Mouse (Mus musculus) heart, embryonic 11.5 days (tissue): Measurements from ENCODE around the gene Atp6v1g2. TPM values are rescaled to one million over a fixed set of nuclear protein-coding genes. Genes with fewer than 3 reads are reported as not detected.

Source experiments
- ATAC-seq: fragments of 200-750 bp; cut with Nextera tagmentation; replicated peaks from 2 replicates; pipeline ENCODE4 v1.8.0; 2017; ENCODE audit warnings: moderate library complexity; ENCODE audit not compliant: insufficient number of reproducible peaks, low FRiP score, low TSS enrichment
- H3K27ac ChIP-seq: fragments of 300-500 bp; sonication (generic); 2 replicates; pipeline ENCODE4 v1.5.1; 2014; ENCODE audit warnings: mild to moderate bottlenecking, low read depth, low read length
- H3K27me3 ChIP-seq: fragments of 300-500 bp; sonication (generic); 2 replicates; pipeline ENCODE4 v1.6.1; 2014; ENCODE audit warnings: mild to moderate bottlenecking, low read length, mixed read lengths; ENCODE audit not compliant: control insufficient read depth, insufficient read depth
- H3K36me3 ChIP-seq: fragments of 300-500 bp; sonication (generic); 2 replicates; pipeline ENCODE4 v1.6.1; 2014; ENCODE audit warnings: mild to moderate bottlenecking, low read length, moderate library complexity, mixed read lengths; ENCODE audit not compliant: control insufficient read depth, insufficient read depth
- H3K4me1 ChIP-seq: fragments of 300-500 bp; sonication (generic); 2 replicates; pipeline ENCODE4 v1.6.1; 2014; ENCODE audit warnings: low read length; ENCODE audit not compliant: control insufficient read depth, insufficient read depth
- H3K4me2 ChIP-seq: fragments of 300-500 bp; sonication (generic); 2 replicates; pipeline ENCODE4 v1.6.1; 2014; ENCODE audit warnings: mild to moderate bottlenecking, moderate library complexity
- H3K4me3 ChIP-seq: fragments of 300-500 bp; sonication (generic); 2 replicates; pipeline ENCODE4 v1.5.1; 2014; ENCODE audit warnings: low read depth, low read length
- H3K9ac ChIP-seq: fragments of 300-500 bp; sonication (generic); 2 replicates; pipeline ENCODE4 v1.6.1; 2014; ENCODE audit warnings: mild to moderate bottlenecking, low read depth, low read length, moderate library complexity
- H3K9me3 ChIP-seq: fragments of 300-500 bp; sonication (generic); replicated peaks from 2 replicates; pipeline ENCODE4 v1.6.1; 2016; ENCODE audit warnings: low read length; ENCODE audit not compliant: control insufficient read depth
- WGBS: fragments of 180-500 bp; shearing (Covaris S2); extraction: QIAGEN DNeasy Blood & Tissue Kit; methylation state at CpG from one replicate; pipeline ENCODE4 v1.1.7; 2014; ENCODE audit not compliant: insufficient replicate concordance; 5-methylcytosine and 5-hydroxymethylcytosine counted together
- polyA plus RNA-seq: library from polyadenylated mRNA; unstranded; fragments of >200 nt; fragmentation: Nextera tagmentation; extraction: Ambion mirVana; gene quantifications from 2 replicates; pipeline ENCODE4 v1.2.1, GENCODE M21; 2014

Gene Atp6v1g2
- polyA plus RNA-seq, 1 experiment from 2014 or later = 10.1 TPM

DNA sequence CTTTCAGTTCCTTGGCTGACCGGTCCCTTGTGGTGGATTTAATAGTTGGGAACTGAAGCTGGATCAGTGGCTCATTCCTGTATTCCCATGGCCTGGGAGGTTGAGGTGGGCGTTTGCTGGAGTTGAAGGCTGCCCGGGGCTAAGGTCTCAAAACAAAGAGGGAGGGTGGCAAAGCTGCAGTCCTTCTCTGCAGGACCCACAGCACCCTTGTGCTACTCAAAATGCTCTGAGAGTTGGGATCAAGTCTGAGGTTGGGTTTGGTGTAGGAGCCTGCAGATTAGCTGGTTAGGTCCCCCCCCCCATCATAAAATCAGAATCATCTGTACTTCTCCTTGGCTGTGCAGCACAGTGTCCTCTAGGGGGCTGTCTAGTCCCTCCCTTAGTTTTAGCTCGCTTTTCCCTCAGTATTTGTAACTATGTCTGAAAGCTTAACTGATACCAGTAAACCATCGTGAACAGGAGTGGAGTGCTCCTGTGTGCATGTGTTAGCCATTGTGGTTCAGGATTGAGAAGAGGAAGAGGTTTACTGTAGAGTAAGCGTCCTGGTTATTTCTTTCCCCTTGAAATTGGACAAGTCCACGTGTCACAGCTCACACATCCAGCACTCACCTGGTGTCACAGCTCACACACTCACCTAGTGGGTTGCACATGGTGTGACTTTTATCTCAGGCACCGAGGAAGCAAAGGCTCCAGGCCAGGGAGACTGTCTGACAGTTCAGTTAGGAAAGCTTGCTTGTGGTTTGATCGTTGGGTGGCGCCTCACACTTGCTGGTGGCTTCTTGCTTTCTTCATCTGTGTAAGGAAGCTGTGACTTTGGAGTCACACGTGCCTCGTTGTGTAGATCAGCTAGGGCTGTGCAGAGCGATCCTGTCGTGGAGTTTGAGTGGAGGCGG is 12.5 kb downstream of the Atp6v1g2 start:
- 83% methylated on average over 15 of the region's 15 CpGs for WGBS
- Histone ChIP-seq H3K4me3 (no peak overlapping the region), H3K27ac (no peak overlapping the region), H3K36me3 (peaks cover 64% of the 10 kb centered on the region), H3K4me2 (no peak overlapping the region; the same call in 1 of the 2 replicates), H3K27me3 (no peaks in the 10 kb centered on the region), H3K9ac (no peak overlapping the region), H3K9me3 (no peaks in the 10 kb centered on the region), H3K4me1 (peaks cover 28% of the 10 kb centered on the region)
- no peak for ATAC-seq

DNA sequence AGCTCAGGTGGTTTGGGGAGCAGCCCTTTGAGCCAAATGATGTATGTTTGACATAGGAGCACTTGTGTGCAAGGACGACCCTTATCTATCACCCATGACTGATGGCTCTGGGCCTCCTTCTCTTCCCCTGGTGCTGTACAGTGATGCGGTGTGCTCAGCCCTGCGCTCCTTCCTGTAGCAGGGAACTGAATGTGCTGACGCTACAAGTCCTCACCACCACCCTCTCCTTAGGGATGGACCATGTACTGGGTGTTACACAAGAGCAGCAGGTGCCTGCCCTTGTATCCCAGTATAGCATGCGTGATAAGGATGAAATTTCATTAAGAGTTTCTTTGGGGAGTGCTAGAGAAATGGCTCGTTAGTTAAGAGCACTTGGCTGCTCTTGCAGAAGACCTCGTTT is 13.7 kb downstream of the Atp6v1g2 start:
- WGBS = 87% methylated on average over 7 of the region's 7 CpGs
- no peak overlapping the region for H3K4me2 ChIP-seq

DNA sequence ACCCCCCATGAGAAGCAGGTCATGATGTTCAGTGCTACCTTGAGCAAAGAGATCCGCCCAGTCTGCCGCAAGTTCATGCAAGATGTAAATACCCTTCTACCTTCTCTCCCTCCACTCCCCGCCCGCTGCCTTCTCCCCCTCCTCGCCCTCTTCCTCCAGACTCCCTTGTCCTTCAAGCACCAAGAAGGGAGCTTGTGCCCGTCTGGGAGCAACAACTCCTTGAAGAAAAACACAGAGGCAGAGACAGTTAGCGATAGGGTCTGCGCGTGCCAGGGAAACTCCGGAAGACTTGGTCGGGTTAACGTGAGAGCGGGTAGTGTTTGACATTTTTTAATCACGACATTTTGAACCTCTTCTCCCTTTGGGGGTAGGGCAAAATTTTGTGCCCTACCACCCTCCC is 15.5 kb downstream of the Atp6v1g2 start:
- Histone ChIP-seq H3K27me3 (no peaks in the 10 kb centered on the region), H3K9ac (no peak overlapping the region), H3K36me3 (peaks cover 82% of the 10 kb centered on the region), H3K4me2 (no peak overlapping the region), H3K4me3 (no peak overlapping the region), H3K27ac (no peak overlapping the region), H3K9me3 (no peaks in the 10 kb centered on the region), H3K4me1 (peaks cover 20% of the 10 kb centered on the region)
- ATAC-seq = no peak
- 90% methylated on average over 14 of the region's 14 CpGs for WGBS

More for the DNA sequence above, 13.7 kb downstream of the Atp6v1g2 start:
- Histone ChIP-seq H3K9me3 (no peaks in the 10 kb centered on the region), H3K4me3 (no peak overlapping the region), H3K36me3 (peaks cover 71% of the 10 kb centered on the region), H3K4me1 (peaks cover 28% of the 10 kb centered on the region), H3K27me3 (no peaks in the 10 kb centered on the region), H3K27ac (no peak overlapping the region), H3K9ac (no peak overlapping the region)
- no peak for ATAC-seq

DNA sequence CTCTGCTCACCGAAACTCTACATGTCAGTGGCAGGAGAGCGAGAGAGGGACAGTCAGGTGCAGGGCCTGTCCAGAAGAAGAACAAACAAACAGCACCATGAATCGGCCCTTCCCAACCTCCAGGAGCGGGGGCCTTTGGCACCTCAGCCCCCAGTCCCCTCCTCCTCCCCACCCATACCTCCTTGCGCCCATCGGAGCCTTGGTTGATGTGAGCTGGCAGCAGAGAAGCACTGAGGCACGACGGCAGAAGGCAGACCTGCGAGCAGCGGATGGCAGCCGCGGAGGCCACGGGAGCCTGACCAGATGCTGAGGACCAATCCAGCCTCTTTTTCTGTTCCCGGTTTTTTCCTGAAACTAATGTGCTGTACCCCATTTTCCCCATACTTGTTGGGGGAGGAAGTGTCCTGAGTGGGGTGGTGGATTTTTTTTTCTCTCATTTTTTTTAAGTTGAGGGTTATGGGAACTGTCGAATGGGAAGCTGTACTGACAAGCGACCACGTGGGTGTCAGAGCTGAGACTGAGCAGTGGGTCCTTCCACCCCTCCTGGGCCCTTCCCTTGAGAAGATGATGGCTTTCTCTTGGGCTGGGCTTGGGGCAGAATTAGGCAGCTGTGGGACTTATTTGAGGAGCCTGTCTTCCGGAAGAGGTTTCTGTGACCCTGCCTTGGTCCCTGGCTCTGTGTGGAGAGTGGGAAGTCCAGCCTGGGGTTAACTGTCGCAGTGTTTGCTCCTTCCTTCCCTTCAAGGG is 16.2 kb downstream of the Atp6v1g2 start:
- peaks cover 13% of the 10 kb centered on the region for H3K4me1 ChIP-seq
- no peak overlapping the region for H3K4me3 ChIP-seq
- peaks cover 80% of the 10 kb centered on the region for H3K36me3 ChIP-seq
- no peak overlapping the region for H3K9ac ChIP-seq
- WGBS = 93% methylated on average over 19 of the region's 19 CpGs
- no peak overlapping the region for H3K27ac ChIP-seq
- H3K9me3 ChIP-seq = no peaks in the 10 kb centered on the region
- H3K27me3 ChIP-seq = no peaks in the 10 kb centered on the region
- no peak for ATAC-seq
- no peak overlapping the region for H3K4me2 ChIP-seq

DNA sequence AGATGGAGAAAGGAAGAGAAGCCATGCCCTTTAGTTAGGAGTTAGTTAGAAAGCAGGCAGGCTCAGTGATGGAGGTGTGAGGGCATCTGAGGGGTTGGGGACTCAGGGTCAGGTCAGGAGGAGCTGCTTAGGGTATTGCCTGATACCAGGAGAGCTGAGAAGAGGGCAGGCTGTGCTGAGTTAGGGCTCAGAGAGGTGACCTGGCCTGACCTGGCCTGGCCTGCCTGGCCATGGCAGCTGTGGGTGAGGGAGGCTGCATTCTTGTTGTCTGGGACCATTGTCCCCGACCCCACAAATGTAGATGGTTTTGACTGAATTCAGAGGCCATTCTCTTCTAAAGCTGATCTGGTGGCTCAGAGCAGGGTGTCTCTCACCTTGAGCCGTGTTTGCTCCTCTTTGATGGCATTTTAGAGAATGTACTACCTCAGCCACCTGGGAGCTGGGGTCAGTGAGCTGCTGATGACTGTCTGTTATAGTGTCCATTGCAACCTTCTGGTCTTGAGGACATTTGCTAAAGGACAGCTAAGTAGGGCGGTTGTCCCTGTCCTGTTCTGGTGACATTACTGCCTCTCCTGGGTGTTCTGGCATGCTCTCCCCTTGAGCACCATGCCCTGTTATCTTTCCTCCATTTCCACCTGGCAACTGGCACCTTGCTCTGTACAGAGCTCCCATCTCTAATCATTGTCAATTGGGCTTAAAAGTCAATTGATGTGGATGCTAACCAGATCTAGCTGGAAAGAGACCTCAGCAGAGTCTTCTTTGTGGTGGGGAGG is 17.1 kb downstream of the Atp6v1g2 start:
- Histone ChIP-seq H3K4me2 (no peak overlapping the region), H3K4me3 (no peak overlapping the region), H3K27ac (no peak overlapping the region), H3K9me3 (no peaks in the 10 kb centered on the region), H3K9ac (0 out of 2 replicates have a peak overlapping the region, but pooled peaks have one; percentile 10), H3K36me3 (peaks cover 71% of the 10 kb centered on the region), H3K27me3 (no peaks in the 10 kb centered on the region), H3K4me1 (peaks cover 5% of the 10 kb centered on the region)
- ATAC-seq = no peak
- WGBS = 91% methylated on average over 3 of the region's 3 CpGs

DNA sequence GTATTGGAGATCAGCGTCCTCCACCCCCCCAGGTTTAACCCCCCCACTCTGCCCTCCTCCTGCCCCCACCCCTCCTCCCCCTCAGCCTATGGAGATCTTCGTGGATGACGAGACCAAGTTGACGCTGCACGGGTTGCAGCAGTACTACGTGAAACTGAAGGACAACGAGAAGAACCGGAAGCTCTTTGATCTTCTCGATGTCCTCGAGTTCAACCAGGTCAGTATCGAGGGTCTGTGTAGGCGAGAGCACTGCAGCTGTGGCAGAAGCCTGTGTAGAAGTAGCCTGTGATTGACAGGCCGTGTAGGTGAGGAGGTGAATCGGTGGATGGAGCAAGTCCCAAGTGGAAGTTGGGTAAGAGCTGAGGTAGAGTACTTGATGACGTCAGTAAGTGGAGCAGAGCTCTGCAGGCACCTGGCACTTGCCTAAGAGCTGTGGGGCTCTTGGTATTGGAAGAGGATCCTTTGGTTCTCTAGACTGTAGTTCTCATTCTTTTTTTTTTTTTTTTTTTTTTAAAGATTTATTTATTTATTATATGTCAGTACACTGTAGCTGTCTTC is 17.8 kb downstream of the Atp6v1g2 start:
- 83% methylated on average over 15 of the region's 15 CpGs for WGBS
- H3K4me1 ChIP-seq = no peaks in the 10 kb centered on the region
- no peaks in the 10 kb centered on the region for H3K9me3 ChIP-seq
- H3K36me3 ChIP-seq = peaks cover 64% of the 10 kb centered on the region
- H3K27ac ChIP-seq = no peak overlapping the region
- H3K9ac ChIP-seq = no peak overlapping the region
- H3K4me3 ChIP-seq = no peak overlapping the region
- H3K27me3 ChIP-seq = no peaks in the 10 kb centered on the region
- no peak for ATAC-seq
- no peak overlapping the region for H3K4me2 ChIP-seq

DNA sequence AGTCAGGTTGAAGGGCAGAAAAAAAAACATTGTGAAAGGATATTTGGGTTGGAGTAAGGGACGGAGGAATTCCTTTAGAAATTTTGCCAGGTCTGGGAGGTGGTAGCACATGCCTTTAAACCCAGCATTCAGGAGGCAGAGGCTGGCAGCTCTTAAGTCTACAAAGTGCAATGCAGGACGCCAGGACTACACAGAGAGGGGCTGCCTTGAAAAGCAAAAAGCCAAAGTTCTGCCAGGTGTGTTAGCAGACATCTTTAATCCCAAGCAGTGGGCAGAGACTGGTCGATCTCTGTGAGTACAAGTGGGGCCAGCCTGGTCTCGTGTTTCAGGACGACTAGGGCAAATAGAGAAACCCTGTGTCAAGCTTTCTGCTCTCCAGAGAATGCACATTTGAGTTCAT is 18.5 kb downstream of the Atp6v1g2 start:
- 86% methylated on average over 5 of the region's 5 CpGs for WGBS
- no peak overlapping the region for H3K9ac ChIP-seq
- H3K4me3 ChIP-seq = no peak overlapping the region
- no peak overlapping the region for H3K27ac ChIP-seq
- no peaks in the 10 kb centered on the region for H3K9me3 ChIP-seq
- no peak overlapping the region for H3K4me2 ChIP-seq
- no peak for ATAC-seq
- H3K27me3 ChIP-seq = no peaks in the 10 kb centered on the region
- peaks cover 57% of the 10 kb centered on the region for H3K36me3 ChIP-seq
- H3K4me1 ChIP-seq = no peaks in the 10 kb centered on the region
